Mouse (Mus musculus): Measurements from ENCODE around the gene Ap4m1. TPM values are rescaled to one million over a fixed set of nuclear protein-coding genes. Genes with fewer than 3 reads are reported as not detected.

The Ap4m1 gene
- total RNA-seq (2014; rRNA removed; ENCODE audit: low replicate concordance): 13.9 and 24.1 TPM in 2 replicates
- polyA plus RNA-seq (2015; fragmentation: Nextera tagmentation; extraction: Ambion mirVana): 6.1 and 6.5 TPM in 2 replicates

DNA sequence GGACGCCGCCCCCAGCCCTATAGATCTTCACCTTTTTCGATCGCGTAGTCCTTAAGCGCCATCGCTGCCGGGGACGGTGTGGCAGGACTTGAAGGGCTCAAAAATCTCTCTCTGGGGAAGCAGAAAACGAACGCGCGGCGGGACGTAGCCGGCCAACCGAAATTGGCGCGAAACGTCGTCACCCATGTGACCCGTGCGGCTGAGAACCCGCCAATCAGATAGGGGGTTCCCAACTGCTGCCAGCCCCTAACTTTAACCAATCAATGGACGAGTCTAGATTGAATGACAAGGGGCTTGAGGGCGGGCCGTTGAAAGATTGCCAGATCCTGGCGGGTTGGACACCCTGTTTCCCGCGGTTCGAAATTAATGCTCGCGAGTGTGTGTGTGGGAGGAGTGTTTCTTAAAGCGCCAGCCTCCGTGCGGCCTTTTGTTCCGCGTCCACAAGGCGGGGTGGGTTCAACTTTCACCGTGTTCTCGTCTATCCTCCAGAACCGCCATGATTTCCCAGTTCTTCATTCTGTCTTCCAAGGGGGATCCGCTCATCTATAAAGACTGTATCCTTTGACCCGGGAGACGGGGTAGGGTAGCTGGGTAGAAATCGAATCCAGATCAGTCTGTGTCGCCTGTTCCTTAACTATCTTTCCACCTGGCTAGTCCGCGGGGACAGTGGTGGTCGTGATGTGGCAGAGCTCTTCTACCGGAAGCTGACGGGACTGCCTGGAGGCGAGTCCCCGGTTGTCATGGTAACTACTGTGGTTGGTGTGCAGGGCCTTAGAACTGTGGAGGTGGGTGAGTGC is at the start of gene Ap4m1, which contains the start of gene Mcm7:
Gene Ap4m1, plus strand, starts transcription at position 308 of the 797 bp plus-strand sequence.
Gene Mcm7, minus strand, starts transcription at position 728 of the 797 bp plus-strand sequence.
- H3K36me3 ChIP-seq (replicated peaks; ENCODE audit: control insufficient read depth, insufficient read depth, low read length): peaks cover 49% of the 10 kb centered on the region
- ATAC-seq (ENCODE audit: insufficient read depth, low read depth) (peak; percentile 91), DNase-seq (ENCODE audit: low spot score) (peak; percentile 97)
- TF ChIP-seq EP300 (IDR thresholded peaks at IDR 0.05; ENCODE audit: low read depth) (0 out of 2 replicates have a peak, but pooled peaks have one; percentile 9), CTCF (IDR thresholded peaks at IDR 0.05; ENCODE audit: low read depth) (no peak; the same call in 1 of the 2 replicates)
- under 1% methylated on average over 54 of the region's 54 CpGs for WGBS
- H3K9ac ChIP-seq (replicated peaks; ENCODE audit: low read depth, low read length): peak within 1 kb of the TSS; percentile 77
- H3K27ac ChIP-seq (ENCODE audit: low read depth): peak within 1 kb of the TSS; percentile 92
- peaks cover 7% of the 10 kb centered on the region; the same call in 1 of the 2 replicates for H3K4me1 ChIP-seq (ENCODE audit: control insufficient read depth, insufficient read depth)
- no peaks in the 10 kb centered on the region for H3K9me3 ChIP-seq (replicated peaks; ENCODE audit: control insufficient read depth, low read length)
- peak within 1 kb of the TSS; percentile 100 for H3K4me2 ChIP-seq (ENCODE audit: low read depth, low read length)
- no peaks in the 10 kb centered on the region for H3K27me3 ChIP-seq (ENCODE audit: control insufficient read depth, insufficient read depth, low read length)
- peak within 1 kb of the TSS; percentile 55 for H3K4me3 ChIP-seq (ENCODE audit: low read depth, low read length)

DNA sequence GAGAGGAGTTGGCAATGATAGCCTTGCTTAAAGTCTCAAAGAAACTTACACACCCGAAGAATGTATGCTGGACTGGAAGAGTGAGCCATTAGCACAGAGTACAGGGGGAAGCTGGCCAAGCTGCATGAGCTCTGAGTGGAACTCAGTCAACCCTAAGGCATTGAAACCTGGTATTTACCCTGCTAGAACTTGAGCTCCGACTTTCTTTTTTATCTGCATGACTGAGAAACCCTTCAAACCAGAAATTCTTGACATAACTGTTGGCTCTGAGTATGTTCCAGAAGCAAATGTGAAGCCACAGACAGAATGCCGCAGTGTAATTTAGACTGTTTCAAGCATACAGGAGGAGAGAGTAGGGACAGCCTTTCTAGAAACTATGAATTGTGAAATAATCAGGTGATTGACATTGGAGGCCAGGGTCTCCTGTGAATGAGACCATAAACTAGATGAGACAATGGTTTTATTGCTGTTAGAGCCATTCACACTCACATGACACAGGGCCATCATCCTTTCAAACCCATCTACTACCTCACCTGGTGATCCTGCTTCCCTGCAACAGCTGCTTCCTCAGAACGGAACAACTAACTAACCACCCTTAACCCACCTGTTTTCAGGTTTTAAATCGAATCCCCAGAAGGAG is 39.3 kb upstream of the Ap4m1 start:
- Histone ChIP-seq H3K9ac (replicated peaks; ENCODE audit: low read depth, low read length) (no peak overlapping the region), H3K4me2 (ENCODE audit: low read depth, low read length) (no peak overlapping the region), H3K36me3 (replicated peaks; ENCODE audit: control insufficient read depth, insufficient read depth, low read length) (peaks cover 78% of the 10 kb centered on the region), H3K9me3 (replicated peaks; ENCODE audit: control insufficient read depth, low read length) (no peaks in the 10 kb centered on the region), H3K27me3 (ENCODE audit: control insufficient read depth, insufficient read depth, low read length) (no peaks in the 10 kb centered on the region), H3K4me1 (ENCODE audit: control insufficient read depth, insufficient read depth) (no peaks in the 10 kb centered on the region), H3K4me3 (ENCODE audit: low read depth, low read length) (no peak overlapping the region), H3K27ac (ENCODE audit: low read depth) (no peak overlapping the region)
- no peak for TF ChIP-seq EP300 (IDR thresholded peaks at IDR 0.05; ENCODE audit: low read depth)
- TF ChIP-seq CTCF (IDR thresholded peaks at IDR 0.05; ENCODE audit: low read depth): no peak
- 77% methylated on average over 5 of the region's 5 CpGs for WGBS
- DNase-seq (ENCODE audit: low spot score) (no peak), ATAC-seq (ENCODE audit: insufficient read depth, low read depth) (no peak)

DNA sequence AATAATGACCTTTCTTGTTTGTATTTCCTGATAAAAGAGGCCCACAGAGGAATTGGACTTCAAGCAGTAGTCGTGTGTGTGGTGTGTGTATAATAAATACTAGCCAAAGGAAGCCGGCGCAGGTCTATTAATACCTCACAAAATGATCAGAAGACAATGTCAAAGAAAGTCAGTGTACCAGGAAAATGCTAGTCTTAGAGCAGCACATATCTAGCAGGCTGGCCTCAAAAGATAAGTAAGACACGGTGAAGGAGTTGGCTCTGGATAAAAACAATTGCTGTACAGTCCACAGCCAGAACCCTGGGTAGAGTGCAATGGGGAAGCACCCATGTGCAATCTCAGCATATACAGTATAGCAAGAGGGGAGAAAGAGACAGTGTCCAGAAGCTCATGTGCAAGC is 34.5 kb upstream of the Ap4m1 start:
- no peak overlapping the region for H3K4me3 ChIP-seq (ENCODE audit: low read depth, low read length)
- H3K27me3 ChIP-seq (ENCODE audit: control insufficient read depth, insufficient read depth, low read length): no peaks in the 10 kb centered on the region
- ATAC-seq (ENCODE audit: insufficient read depth, low read depth) (no peak), DNase-seq (ENCODE audit: low spot score) (no peak)
- H3K4me2 ChIP-seq (ENCODE audit: low read depth, low read length): no peak overlapping the region
- H3K27ac ChIP-seq (ENCODE audit: low read depth): no peak overlapping the region
- no peaks in the 10 kb centered on the region for H3K4me1 ChIP-seq (ENCODE audit: control insufficient read depth, insufficient read depth)
- no peaks in the 10 kb centered on the region for H3K9me3 ChIP-seq (replicated peaks; ENCODE audit: control insufficient read depth, low read length)
- H3K36me3 ChIP-seq (replicated peaks; ENCODE audit: control insufficient read depth, insufficient read depth, low read length): peaks cover 37% of the 10 kb centered on the region
- 45% methylated on average over 4 of the region's 4 CpGs for WGBS
- H3K9ac ChIP-seq (replicated peaks; ENCODE audit: low read depth, low read length): no peak overlapping the region
- TF ChIP-seq EP300 (IDR thresholded peaks at IDR 0.05; ENCODE audit: low read depth): no peak
- TF ChIP-seq CTCF (IDR thresholded peaks at IDR 0.05; ENCODE audit: low read depth): no peak

DNA sequence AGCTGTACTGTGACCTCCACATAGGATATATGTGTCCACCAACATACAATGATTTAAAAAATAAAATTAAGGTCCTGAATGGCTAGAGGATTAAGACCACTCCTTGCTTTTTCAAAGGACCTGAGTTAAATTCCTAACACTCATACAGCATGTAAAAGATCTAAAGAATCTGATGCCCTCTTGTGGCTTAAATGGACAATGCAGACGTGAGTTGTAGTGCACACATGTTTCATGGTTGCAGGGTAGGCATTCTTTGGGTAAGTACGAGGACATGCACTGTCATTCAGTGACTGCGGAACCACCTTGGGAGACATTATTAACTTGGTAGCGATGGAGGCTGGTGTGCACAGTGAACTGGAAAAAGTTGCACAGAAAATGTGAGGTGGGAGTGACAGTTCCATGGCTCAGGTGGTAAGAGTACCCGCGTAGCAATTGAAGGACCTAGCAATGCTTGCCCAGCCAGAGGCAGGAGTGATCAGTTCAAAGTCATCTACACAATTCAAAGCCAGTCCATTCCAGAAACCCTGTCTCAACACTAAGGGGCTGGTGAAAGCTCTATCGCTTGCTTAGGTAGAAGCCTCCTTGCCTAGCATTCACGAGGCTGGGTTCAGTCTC is 33.8 kb upstream of the Ap4m1 start:
- 55% methylated on average over 8 of the region's 8 CpGs for WGBS
- peaks cover 32% of the 10 kb centered on the region for H3K36me3 ChIP-seq (replicated peaks; ENCODE audit: control insufficient read depth, insufficient read depth, low read length)
- ATAC-seq (ENCODE audit: insufficient read depth, low read depth) (peak; percentile 51; the same call in 1 of the 2 replicates), DNase-seq (ENCODE audit: low spot score) (peak; percentile 70)
- H3K4me3 ChIP-seq (ENCODE audit: low read depth, low read length): no peak overlapping the region
- no peak overlapping the region for H3K27ac ChIP-seq (ENCODE audit: low read depth)
- no peaks in the 10 kb centered on the region for H3K4me1 ChIP-seq (ENCODE audit: control insufficient read depth, insufficient read depth)
- H3K4me2 ChIP-seq (ENCODE audit: low read depth, low read length): no peak overlapping the region
- TF ChIP-seq CTCF (IDR thresholded peaks at IDR 0.05; ENCODE audit: low read depth): peak; percentile 68
- TF ChIP-seq EP300 (IDR thresholded peaks at IDR 0.05; ENCODE audit: low read depth): no peak
- no peak overlapping the region for H3K9ac ChIP-seq (replicated peaks; ENCODE audit: low read depth, low read length)
- H3K27me3 ChIP-seq (ENCODE audit: control insufficient read depth, insufficient read depth, low read length): no peaks in the 10 kb centered on the region
- no peaks in the 10 kb centered on the region for H3K9me3 ChIP-seq (replicated peaks; ENCODE audit: control insufficient read depth, low read length)

DNA sequence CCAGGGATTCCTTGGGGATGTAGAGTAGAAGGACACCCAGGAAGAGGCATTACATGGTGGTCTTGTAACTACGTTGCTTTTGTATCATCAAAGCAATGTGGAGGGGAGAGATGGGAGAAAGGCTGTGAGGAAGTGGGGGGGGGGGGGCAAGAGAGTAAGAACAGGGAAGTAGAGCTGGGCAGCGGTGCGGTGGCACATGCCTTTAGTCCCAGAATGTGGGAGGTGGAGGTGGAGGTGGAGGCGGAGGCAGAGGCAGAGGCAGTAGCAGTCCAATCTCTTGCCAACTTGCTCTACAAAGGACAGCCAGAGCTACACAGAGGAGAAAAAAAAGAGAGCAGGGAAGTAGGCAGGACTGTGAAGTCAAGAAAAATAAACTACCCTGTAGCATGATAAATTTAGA is 33.2 kb upstream of the Ap4m1 start:
- no peaks in the 10 kb centered on the region for H3K4me1 ChIP-seq (ENCODE audit: control insufficient read depth, insufficient read depth)
- no peak overlapping the region for H3K4me2 ChIP-seq (ENCODE audit: low read depth, low read length)
- no peak overlapping the region for H3K4me3 ChIP-seq (ENCODE audit: low read depth, low read length)
- WGBS: 52% methylated on average over 4 of the region's 4 CpGs
- DNase-seq (ENCODE audit: low spot score): no peak
- no peak overlapping the region for H3K9ac ChIP-seq (replicated peaks; ENCODE audit: low read depth, low read length)
- no peaks in the 10 kb centered on the region for H3K27me3 ChIP-seq (ENCODE audit: control insufficient read depth, insufficient read depth, low read length)
- H3K27ac ChIP-seq (ENCODE audit: low read depth): no peak overlapping the region
- H3K36me3 ChIP-seq (replicated peaks; ENCODE audit: control insufficient read depth, insufficient read depth, low read length): peaks cover 31% of the 10 kb centered on the region
- TF ChIP-seq CTCF (IDR thresholded peaks at IDR 0.05; ENCODE audit: low read depth) (no peak), EP300 (IDR thresholded peaks at IDR 0.05; ENCODE audit: low read depth) (no peak)
- no peak for ATAC-seq (ENCODE audit: insufficient read depth, low read depth)
- no peaks in the 10 kb centered on the region for H3K9me3 ChIP-seq (replicated peaks; ENCODE audit: control insufficient read depth, low read length)
